Mouse (Mus musculus): Measurements from ENCODE around the gene Zc3h10. TPM values are rescaled to one million over a fixed set of nuclear protein-coding genes. Genes with fewer than 3 reads are reported as not detected.
"Not testable (repeated sequence)": the region's sequence is repeated elsewhere in the genome, so short reads cannot be mapped to it uniquely, and the experiment has no call there.

The Zc3h10 gene
- polyA plus RNA-seq, 1 experiment from 2014 or later: 14.5 TPM

GRCm38 (mm10) chr10:128492633-128493311, 54.8 kb downstream of the Zc3h10 start:
- no peaks in the 10 kb centered on the region for H3K27me3 ChIP-seq (ENCODE audit: insufficient read depth, low read length)
- no peak for TF ChIP-seq CTCF (IDR thresholded peaks at IDR 0.05; ENCODE audit: low read depth)
- peak overlapping the region; percentile 84 for H3K4me3 ChIP-seq (ENCODE audit: low read depth, low read length)
- DNase-seq: peak; percentile 86
- peaks cover 45% of the 10 kb centered on the region for H3K36me3 ChIP-seq (ENCODE audit: insufficient read depth)
- peak overlapping the region; percentile 95 for H3K27ac ChIP-seq (ENCODE audit: low read depth)
- 11% methylated on average over 12 of the region's 12 CpGs for WGBS
- peaks cover 11% of the 10 kb centered on the region for H3K4me1 ChIP-seq (ENCODE audit: insufficient read depth)
- peak overlapping the region; percentile 86 for H3K4me2 ChIP-seq
- peak overlapping the region; percentile 87 for H3K9ac ChIP-seq
- peak; percentile 62 for ATAC-seq (ENCODE audit: insufficient read depth)
- no peaks in the 10 kb centered on the region for H3K9me3 ChIP-seq (ENCODE audit: low read depth, low read length)

GRCm38 (mm10) chr10:128492051-128492450, 55.5 kb downstream of the Zc3h10 start:
- Histone ChIP-seq H3K4me1 (ENCODE audit: insufficient read depth) (peaks cover 11% of the 10 kb centered on the region), H3K9ac (peak overlapping the region; percentile 87)
- 29% methylated on average over 8 of the region's 8 CpGs for WGBS

More at GRCm38 (mm10) chr10:128492051-128492450, 55.5 kb downstream of the Zc3h10 start:
- peak overlapping the region; percentile 95 for H3K27ac ChIP-seq (ENCODE audit: low read depth)
- H3K4me3 ChIP-seq (ENCODE audit: low read depth, low read length): peak overlapping the region; percentile 84
- H3K4me2 ChIP-seq: peak overlapping the region; percentile 86
- not testable (repeated sequence) for H3K27me3 ChIP-seq (ENCODE audit: insufficient read depth, low read length); ATAC-seq (ENCODE audit: insufficient read depth); DNase-seq; H3K9me3 ChIP-seq (ENCODE audit: low read depth, low read length)
- peaks cover 52% of the 10 kb centered on the region for H3K36me3 ChIP-seq (ENCODE audit: insufficient read depth)

Small RNA genes within 50 kb of the gene (microRNA-seq; reads per million reads assigned to microRNA genes)
- not detected for gene Gm47275 (ENCODE audit: borderline number of aligned reads)
- not detected for gene Mir6916 (ENCODE audit: borderline number of aligned reads)
- 0.95 reads per million for gene Mir6917 (ENCODE audit: borderline number of aligned reads)

Other genes starting within 250 kb of the Zc3h10 start
- 0.17 and 0.41 TPM in 2 replicates for gene Il23a, start 249.0 kb downstream of the Zc3h10 start, polyA plus RNA-seq (2014; fragmentation: Nextera tagmentation; extraction: Ambion mirVana)
- 33.4 and 36.2 TPM in 2 replicates for gene Pan2, start 244.4 kb downstream of the Zc3h10 start, polyA plus RNA-seq (2014; fragmentation: Nextera tagmentation; extraction: Ambion mirVana)
- 317 and 336 TPM in 2 replicates for gene Cnpy2, start 225.3 kb downstream of the Zc3h10 start, polyA plus RNA-seq (2014; fragmentation: Nextera tagmentation; extraction: Ambion mirVana)
- gene Cs, start 210.0 kb downstream of the Zc3h10 start, polyA plus RNA-seq (2014; fragmentation: Nextera tagmentation; extraction: Ambion mirVana): 205 and 211 TPM in 2 replicates
- gene Coq10a, start 178.8 kb downstream of the Zc3h10 start, polyA plus RNA-seq (2014; fragmentation: Nextera tagmentation; extraction: Ambion mirVana): 12.8 and 14.5 TPM in 2 replicates
- gene Ankrd52, start 170.7 kb downstream of the Zc3h10 start, polyA plus RNA-seq (2014; fragmentation: Nextera tagmentation; extraction: Ambion mirVana): 15.8 and 17.0 TPM in 2 replicates
- 0.18 TPM in 1 of 2 replicates, not detected in the other for gene Slc39a5, start 146.5 kb downstream of the Zc3h10 start, polyA plus RNA-seq (2014; fragmentation: Nextera tagmentation; extraction: Ambion mirVana)
- 77.1 and 83.1 TPM in 2 replicates for gene Nabp2, start 136.3 kb downstream of the Zc3h10 start, polyA plus RNA-seq (2014; fragmentation: Nextera tagmentation; extraction: Ambion mirVana)
- gene Rnf41, start 136.1 kb downstream of the Zc3h10 start, polyA plus RNA-seq (2014; fragmentation: Nextera tagmentation; extraction: Ambion mirVana): 32.8 and 33.5 TPM in 2 replicates
- gene Smarcc2, start 88.5 kb downstream of the Zc3h10 start, polyA plus RNA-seq (2014; fragmentation: Nextera tagmentation; extraction: Ambion mirVana): 81.1 and 89.6 TPM in 2 replicates
- gene Myl6, start 53.6 kb downstream of the Zc3h10 start, polyA plus RNA-seq (2014; fragmentation: Nextera tagmentation; extraction: Ambion mirVana): 1,221 and 1,238 TPM in 2 replicates
- 3.0 and 4.4 TPM in 2 replicates for gene Myl6b, start 49.1 kb downstream of the Zc3h10 start, polyA plus RNA-seq (2014; fragmentation: Nextera tagmentation; extraction: Ambion mirVana)
- 21.5 and 23.0 TPM in 2 replicates for gene Esyt1, start 21.9 kb downstream of the Zc3h10 start, polyA plus RNA-seq (2014; fragmentation: Nextera tagmentation; extraction: Ambion mirVana)
- 4,697 and 4,895 TPM in 2 replicates for gene Rpl41, start 1.5 kb upstream of the Zc3h10 start, polyA plus RNA-seq (2014; fragmentation: Nextera tagmentation; extraction: Ambion mirVana)
- 240 and 244 TPM in 2 replicates for gene Pa2g4, start 18.2 kb upstream of the Zc3h10 start, polyA plus RNA-seq (2014; fragmentation: Nextera tagmentation; extraction: Ambion mirVana)
- gene Erbb3, start 41.9 kb upstream of the Zc3h10 start, polyA plus RNA-seq (2014; fragmentation: Nextera tagmentation; extraction: Ambion mirVana): 20.2 and 22.9 TPM in 2 replicates
- gene Rps26, start 79.0 kb upstream of the Zc3h10 start, polyA plus RNA-seq (2014; fragmentation: Nextera tagmentation; extraction: Ambion mirVana): 1,029 and 1,115 TPM in 2 replicates
- 2.0 and 3.5 TPM in 2 replicates for gene Ikzf4, start 98.2 kb upstream of the Zc3h10 start, polyA plus RNA-seq (2014; fragmentation: Nextera tagmentation; extraction: Ambion mirVana)
- 9.3 and 9.8 TPM in 2 replicates for gene Suox, start 126.3 kb upstream of the Zc3h10 start, polyA plus RNA-seq (2014; fragmentation: Nextera tagmentation; extraction: Ambion mirVana)
- 63.6 and 66.8 TPM in 2 replicates for gene Rab5b, start 148.5 kb upstream of the Zc3h10 start, polyA plus RNA-seq (2014; fragmentation: Nextera tagmentation; extraction: Ambion mirVana)
- gene Pmel, start 156.4 kb upstream of the Zc3h10 start, polyA plus RNA-seq (2014; fragmentation: Nextera tagmentation; extraction: Ambion mirVana): 1.4 TPM in 2 replicates
- 105 and 109 TPM in 2 replicates for gene Cdk2, start 157.3 kb upstream of the Zc3h10 start, polyA plus RNA-seq (2014; fragmentation: Nextera tagmentation; extraction: Ambion mirVana)
- gene Dgka, start 197.1 kb upstream of the Zc3h10 start, polyA plus RNA-seq (2014; fragmentation: Nextera tagmentation; extraction: Ambion mirVana): 6.9 and 7.0 TPM in 2 replicates
- gene Pym1, start 200.1 kb upstream of the Zc3h10 start, polyA plus RNA-seq (2014; fragmentation: Nextera tagmentation; extraction: Ambion mirVana): 37.4 and 39.1 TPM in 2 replicates
- gene Mmp19, start 243.1 kb upstream of the Zc3h10 start, polyA plus RNA-seq (2014; fragmentation: Nextera tagmentation; extraction: Ambion mirVana): 1.5 and 2.1 TPM in 2 replicates

Measured in lung, embryonic 14.5 days (tissue).